Mouse (Mus musculus) lung, embryonic 14.5 days (tissue): ENCODE measurements around the gene Tmem119. TPM values are rescaled to one million over a fixed set of nuclear protein-coding genes. Genes with fewer than 3 reads are reported as not detected.
A peak's percentile ranks its signal among the peaks of the same experiment; 100 is the strongest.

Experiments used
- ATAC-seq: fragments of 200-750 bp; cut with Nextera tagmentation; 2 replicates; pipeline ENCODE4 v1.8.0; 2017; ENCODE audit warnings: mild to moderate bottlenecking, moderate TSS enrichment, moderate library complexity; ENCODE audit not compliant: insufficient read depth
- DNase-seq: peaks from one replicate; pipeline ENCODE4 v3.0.0-alpha.2; 2015
- H3K27ac ChIP-seq: fragments of 300-500 bp; sonication (generic); 2 replicates; pipeline ENCODE4 v1.5.1; 2014; ENCODE audit warnings: low read depth, mild to moderate bottlenecking, moderate library complexity
- H3K27me3 ChIP-seq: fragments of 300-500 bp; sonication (generic); 2 replicates; pipeline ENCODE4 v1.6.1; 2014; ENCODE audit warnings: low read length, control low read depth; ENCODE audit not compliant: insufficient read depth
- H3K36me3 ChIP-seq: fragments of 300-500 bp; sonication (generic); 2 replicates; pipeline ENCODE4 v1.6.1; 2014; ENCODE audit warnings: control low read depth; ENCODE audit not compliant: insufficient read depth
- H3K4me1 ChIP-seq: fragments of 300-500 bp; sonication (generic); 2 replicates; pipeline ENCODE4 v1.6.1; 2014; ENCODE audit warnings: antibody characterized with exemption, control low read depth; ENCODE audit not compliant: insufficient read depth
- H3K4me2 ChIP-seq: fragments of 300-500 bp; sonication (generic); 2 replicates; pipeline ENCODE4 v1.6.1; 2014; ENCODE audit warnings: mild to moderate bottlenecking
- H3K4me3 ChIP-seq: fragments of 300-500 bp; sonication (generic); 2 replicates; pipeline ENCODE4 v1.5.1; 2014; ENCODE audit warnings: low read depth, low read length
- H3K9ac ChIP-seq: fragments of 300-500 bp; sonication (generic); 2 replicates; pipeline ENCODE4 v1.6.1; 2014
- H3K9me3 ChIP-seq: fragments of 300-500 bp; sonication (generic); 2 replicates; pipeline ENCODE4 v1.6.1; 2016; ENCODE audit warnings: low read depth, low read length, control low read depth
- CTCF ChIP-seq: IDR thresholded peaks from 2 replicates; pipeline ENCODE4 v1.5.1; 2016; ENCODE audit warnings: antibody characterized with exemption, low read depth
- WGBS: fragments of 180-500 bp; shearing (Covaris S2); extraction: QIAGEN DNeasy Blood & Tissue Kit; methylation state at CpG from one replicate; pipeline ENCODE4 v1.1.7; 2014; 5-methylcytosine and 5-hydroxymethylcytosine counted together
- polyA plus RNA-seq: library from polyadenylated mRNA; unstranded; fragments of >200 nt; fragmentation: Nextera tagmentation; extraction: Ambion mirVana; gene quantifications from 2 replicates; pipeline ENCODE4 v1.2.1, GENCODE M21; 2014

The Tmem119 gene
- polyA plus RNA-seq, 1 experiment from 2014 or later, result 23.6 TPM

DNA sequence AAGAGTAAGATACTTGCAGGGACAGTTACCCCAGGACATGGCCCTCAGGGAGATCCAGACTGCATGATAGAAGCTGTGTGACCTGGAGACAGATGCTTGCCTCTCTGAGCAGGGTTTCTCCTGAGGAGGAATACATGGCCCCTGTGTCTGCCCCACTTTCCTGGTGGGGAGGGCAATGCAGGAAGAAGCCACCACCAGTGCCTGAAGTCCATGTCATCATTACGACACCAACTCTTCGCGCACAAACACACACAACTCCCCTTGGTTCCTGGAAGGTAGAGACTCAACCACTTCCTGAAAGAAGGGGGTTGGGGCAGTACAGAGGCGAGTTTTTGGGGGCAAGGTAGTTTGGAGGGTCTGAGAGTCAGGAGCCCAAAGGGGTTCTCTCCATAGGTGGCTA is 23.9 kb upstream of the Tmem119 start:
- Histone ChIP-seq H3K27me3 (no peaks in the 10 kb centered on the region), H3K36me3 (no peaks in the 10 kb centered on the region), H3K9me3 (no peaks in the 10 kb centered on the region), H3K4me2 (no peak overlapping the region), H3K4me1 (no peaks in the 10 kb centered on the region), H3K9ac (no peak overlapping the region), H3K27ac (no peak overlapping the region), H3K4me3 (no peak overlapping the region)
- WGBS, result 76% methylated on average over 4 of the region's 4 CpGs
- no peak for ATAC-seq
- no peak for DNase-seq
- TF ChIP-seq CTCF, result no peak

DNA sequence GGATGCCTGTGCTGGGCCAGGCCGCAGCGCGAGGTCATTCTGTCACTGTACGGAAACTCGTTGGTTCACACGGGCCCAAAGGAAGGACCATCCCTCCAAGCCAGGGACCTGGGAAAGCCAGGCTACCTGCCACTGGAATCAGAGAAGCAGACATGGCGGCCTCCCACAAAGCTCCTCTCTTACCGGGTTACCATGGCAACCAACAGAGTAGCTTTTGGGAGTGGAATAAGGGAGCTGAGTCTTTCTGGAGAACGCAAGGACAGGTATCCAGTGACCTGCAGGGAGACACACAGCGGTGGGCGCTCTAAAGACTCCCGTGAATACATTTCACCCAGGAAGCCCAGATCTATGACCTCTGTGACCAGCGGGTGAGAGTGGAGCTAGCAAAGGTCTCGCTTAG is 18.3 kb upstream of the Tmem119 start:
- Histone ChIP-seq H3K4me1 (no peaks in the 10 kb centered on the region), H3K4me2 (no peak overlapping the region), H3K9me3 (no peaks in the 10 kb centered on the region), H3K36me3 (no peaks in the 10 kb centered on the region), H3K27me3 (no peaks in the 10 kb centered on the region), H3K4me3 (no peak overlapping the region), H3K9ac (no peak overlapping the region), H3K27ac (no peak overlapping the region)
- 60% methylated on average over 14 of the region's 14 CpGs for WGBS
- ATAC-seq (no peak), DNase-seq (no peak)
- no peak for TF ChIP-seq CTCF

DNA sequence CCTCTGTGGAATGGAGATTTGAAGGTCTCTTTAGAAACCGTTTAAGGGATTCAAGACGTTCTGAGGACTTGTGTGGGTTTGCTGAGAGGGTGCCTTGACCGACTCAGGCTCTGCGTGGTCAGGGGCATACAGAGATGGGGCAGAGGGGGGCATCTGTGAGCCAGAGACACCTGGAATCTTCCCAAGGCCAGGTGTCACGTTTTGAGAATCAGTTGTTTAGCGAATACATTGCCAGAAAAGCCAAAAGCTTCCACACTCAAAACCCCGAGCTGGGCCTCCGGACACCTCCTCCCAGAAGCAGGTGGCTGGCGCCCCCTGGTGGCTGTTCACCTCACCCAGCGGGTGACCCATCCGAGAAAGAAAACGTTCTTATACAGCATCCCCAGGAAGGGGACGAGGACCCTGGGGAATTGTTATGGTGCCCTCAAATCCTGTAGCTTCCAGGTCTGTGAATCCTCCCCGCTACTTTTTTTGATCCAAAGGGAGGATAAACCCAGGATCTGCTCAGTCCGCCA is 15.4 kb upstream of the Tmem119 start:
- Histone ChIP-seq H3K4me3 (no peak overlapping the region), H3K27ac (no peak overlapping the region), H3K4me2 (peak overlapping the region; percentile 21; the same call in 1 of the 2 replicates), H3K36me3 (no peaks in the 10 kb centered on the region), H3K9ac (no peak overlapping the region; the same call in 1 of the 2 replicates), H3K27me3 (no peaks in the 10 kb centered on the region), H3K9me3 (no peaks in the 10 kb centered on the region), H3K4me1 (no peaks in the 10 kb centered on the region)
- peak; percentile 95 for TF ChIP-seq CTCF
- ATAC-seq (0 out of 2 replicates have a peak, but pooled peaks have one; percentile 36), DNase-seq (peak; percentile 93)
- WGBS, result 13% methylated on average over 15 of the region's 15 CpGs

DNA sequence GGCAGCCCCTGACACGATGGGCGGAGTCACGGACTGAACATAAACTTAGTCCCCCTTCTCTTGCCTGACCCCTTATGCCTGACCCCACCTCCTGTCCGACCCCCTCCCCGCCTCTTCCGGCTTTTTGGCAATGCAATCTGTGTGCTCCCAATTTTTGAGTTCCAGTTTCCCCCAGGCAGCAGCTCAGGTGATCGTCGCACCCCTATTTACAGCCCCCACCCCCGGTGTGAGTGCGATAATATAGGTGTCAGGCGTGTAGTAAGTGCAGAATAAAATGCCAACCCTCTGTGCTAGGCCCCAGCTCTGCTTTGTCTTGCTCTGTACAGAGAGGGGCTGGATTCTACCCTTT is 14.7 kb upstream of the Tmem119 start:
- Histone ChIP-seq H3K27me3 (no peaks in the 10 kb centered on the region), H3K9ac (no peak overlapping the region), H3K27ac (no peak overlapping the region), H3K4me1 (no peaks in the 10 kb centered on the region), H3K9me3 (no peaks in the 10 kb centered on the region), H3K4me3 (no peak overlapping the region), H3K4me2 (no peak overlapping the region), H3K36me3 (no peaks in the 10 kb centered on the region)
- DNase-seq, result no peak
- ATAC-seq, result 0 out of 2 replicates have a peak, but pooled peaks have one; percentile 30
- 48% methylated on average over 11 of the region's 11 CpGs for whole genome bisulfite sequencing
- TF ChIP-seq CTCF, result no peak

DNA sequence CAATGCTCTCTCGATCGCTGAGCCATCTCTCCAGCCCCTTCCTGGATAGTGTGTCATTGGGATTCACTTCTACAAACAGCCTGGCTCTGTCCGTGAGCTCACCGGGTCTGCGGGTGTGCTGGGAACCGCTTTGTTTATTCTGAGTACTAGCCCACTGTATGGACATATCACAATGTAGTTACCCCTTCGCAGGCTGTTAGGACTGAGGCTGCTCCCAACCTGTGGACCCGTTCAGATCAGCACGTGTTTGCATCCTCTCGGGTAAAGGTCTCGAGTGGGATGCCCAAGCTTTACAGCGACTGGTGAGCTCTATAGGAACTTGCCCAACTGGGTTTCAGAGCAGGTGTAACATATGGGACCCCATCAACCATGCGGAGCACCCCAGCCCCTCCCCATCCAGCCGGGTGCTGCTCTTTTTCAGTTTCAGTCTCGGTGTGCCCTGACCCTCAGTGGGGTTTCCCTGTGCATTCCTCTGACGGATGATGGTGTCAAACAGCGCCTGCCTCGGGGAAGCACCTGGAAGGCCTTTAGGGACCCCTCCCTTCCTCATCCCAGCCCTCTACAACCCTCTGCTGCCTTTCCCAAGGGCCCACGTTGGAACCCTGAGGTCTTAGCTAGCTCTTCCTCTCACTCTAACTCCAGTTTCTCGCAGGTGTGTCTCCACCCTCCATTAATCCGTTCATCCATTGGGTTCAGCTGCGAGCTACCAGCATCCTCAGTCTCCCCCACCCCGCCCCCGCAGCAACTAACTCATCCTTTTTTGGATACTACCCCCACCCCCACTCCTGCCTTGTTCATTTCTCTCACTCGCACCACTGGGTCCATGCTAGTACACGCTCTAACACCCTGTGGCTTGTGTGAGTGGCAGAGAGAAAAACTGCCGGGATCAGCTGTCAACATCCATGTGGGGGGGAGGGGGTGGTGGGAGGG is 14.1 kb upstream of the Tmem119 start:
- no peaks in the 10 kb centered on the region for H3K27me3 ChIP-seq
- no peaks in the 10 kb centered on the region for H3K36me3 ChIP-seq
- TF ChIP-seq CTCF, result no peak
- H3K9ac ChIP-seq, result no peak overlapping the region
- H3K4me3 ChIP-seq, result no peak overlapping the region
- H3K4me2 ChIP-seq, result no peak overlapping the region
- ATAC-seq (no peak), DNase-seq (no peak)
- no peaks in the 10 kb centered on the region for H3K4me1 ChIP-seq
- no peaks in the 10 kb centered on the region for H3K9me3 ChIP-seq
- H3K27ac ChIP-seq, result no peak overlapping the region
- WGBS, result 31% methylated on average over 27 of the region's 27 CpGs

DNA sequence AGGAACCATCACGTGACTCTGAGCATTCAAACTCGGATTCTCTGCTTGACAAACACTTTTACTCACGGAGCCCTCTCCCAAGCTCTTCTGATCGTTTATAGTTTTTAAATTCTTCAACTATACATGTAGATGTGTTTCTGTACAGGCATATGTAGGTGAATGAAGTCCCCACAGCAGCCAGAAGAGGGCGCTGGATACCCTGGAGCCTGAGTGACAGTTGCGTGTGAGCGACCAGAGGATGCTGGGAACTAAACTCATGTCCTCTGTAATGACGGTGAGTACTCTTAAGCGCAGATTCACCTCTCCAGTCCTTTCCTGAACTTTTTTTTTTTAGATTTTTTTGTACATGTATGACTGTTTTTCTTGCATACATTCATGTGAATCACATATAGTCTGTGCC is 13.3 kb upstream of the Tmem119 start:
- no peaks in the 10 kb centered on the region for H3K9me3 ChIP-seq
- H3K9ac ChIP-seq, result no peak overlapping the region
- H3K4me3 ChIP-seq, result no peak overlapping the region
- no peaks in the 10 kb centered on the region for H3K27me3 ChIP-seq
- no peak overlapping the region for H3K4me2 ChIP-seq
- no peak overlapping the region for H3K27ac ChIP-seq
- H3K36me3 ChIP-seq, result no peaks in the 10 kb centered on the region
- WGBS, result 22% methylated on average over 9 of the region's 9 CpGs
- peak; percentile 35 for TF ChIP-seq CTCF
- no peak for ATAC-seq
- no peak for DNase-seq
- no peaks in the 10 kb centered on the region for H3K4me1 ChIP-seq

DNA sequence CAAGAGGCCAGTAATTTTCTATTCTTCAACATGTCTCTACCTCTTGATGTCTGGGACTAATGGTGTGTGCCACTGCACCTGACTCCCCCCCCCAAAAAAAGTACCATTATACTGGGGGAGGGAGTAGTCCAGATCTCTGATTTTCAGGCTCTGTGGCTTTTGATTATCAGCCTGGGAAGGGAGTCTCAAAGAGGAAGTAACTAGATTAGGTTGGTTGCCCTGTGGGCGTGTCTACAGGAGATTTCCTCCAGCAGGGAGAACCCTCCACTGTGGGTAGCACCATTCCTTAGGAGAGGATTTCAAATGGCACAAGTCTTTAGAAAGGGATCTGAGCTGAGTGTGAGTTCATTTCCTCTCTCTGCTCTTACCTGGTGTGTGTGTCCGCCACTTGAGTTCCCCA is 12.3 kb upstream of the Tmem119 start:
- Histone ChIP-seq H3K4me1 (peaks cover 7% of the 10 kb centered on the region; the same call in 1 of the 2 replicates), H3K27me3 (no peaks in the 10 kb centered on the region), H3K9me3 (no peaks in the 10 kb centered on the region), H3K9ac (no peak overlapping the region), H3K27ac (no peak overlapping the region), H3K4me2 (no peak overlapping the region), H3K36me3 (no peaks in the 10 kb centered on the region), H3K4me3 (no peak overlapping the region)
- DNase-seq (no peak), ATAC-seq (no peak; the same call in 1 of the 2 replicates)
- 87% methylated on average over 2 of the region's 2 CpGs for WGBS
- no peak for TF ChIP-seq CTCF
